Mouse (Mus musculus) testis, adult 2 months (tissue): ENCODE results near the gene Tmem178.

ENCODE experiments used
- CTCF ChIP-seq: fragments of 200-500 bp; IDR thresholded peaks from 2 replicates; pipeline ENCODE4 v1.5.1; 2012; ENCODE audit warnings: low read depth, mild to moderate bottlenecking, inconsistent platforms, low read length, moderate library complexity; ENCODE audit not compliant: control insufficient read depth, insufficient read depth, insufficient replicate concordance
- POLR2A ChIP-seq: fragments of 200-500 bp; IDR thresholded peaks from 2 replicates; pipeline ENCODE4 v1.6.1; 2012; ENCODE audit warnings: low read depth, mild to moderate bottlenecking, inconsistent platforms, low read length, moderate library complexity; ENCODE audit not compliant: control insufficient read depth

DNA sequence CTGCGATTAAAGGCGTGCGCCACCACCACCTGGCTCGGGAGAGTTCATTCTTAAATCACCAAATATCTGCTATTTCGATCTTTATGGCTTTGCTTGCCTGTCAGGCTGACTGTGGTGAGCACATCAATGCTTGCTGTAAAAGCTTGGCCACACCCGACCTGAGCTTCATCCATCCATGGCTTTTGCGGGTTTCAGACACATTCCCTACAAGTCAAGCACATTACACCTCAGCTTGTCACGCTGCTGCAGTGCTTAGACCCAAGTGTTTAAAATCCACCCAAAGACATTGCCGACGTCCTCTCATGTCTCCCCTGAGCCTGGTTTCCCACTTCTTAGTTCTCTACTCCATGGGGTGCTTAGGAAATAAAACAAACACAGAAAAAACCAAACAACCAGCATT, 64.7 kb downstream of the Tmem178 start:
- no peak for TF ChIP-seq POLR2A
- TF ChIP-seq CTCF, result no peak
